Mouse (Mus musculus): ENCODE results near the gene Gal3st1. TPM values are rescaled to one million over a fixed set of nuclear protein-coding genes. Genes with fewer than 3 reads are reported as not detected.

The Gal3st1 gene
- polyA plus RNA-seq, 1 experiment from 2014 or later: 11.1 TPM

- Histone ChIP-seq H3K4me3 (ENCODE audit: low read length) (no peak overlapping the region), H3K4me2 (replicated peaks; ENCODE audit: low read depth, low read length) (no peak overlapping the region), H3K4me1 (ENCODE audit: insufficient read depth, low read length) (peaks cover 14% of the 10 kb centered on the region), H3K27ac (ENCODE audit: low read length) (no peak overlapping the region), H3K9ac (replicated peaks; ENCODE audit: low read length) (no peak overlapping the region), H3K36me3 (ENCODE audit: insufficient read depth, low read length) (0 out of 2 replicates have a peak, but pooled peaks cover 5% of the 10 kb centered on the region), H3K9me3 (ENCODE audit: low read length) (peaks cover 2% of the 10 kb centered on the region; the same call in 1 of the 2 replicates), H3K27me3 (ENCODE audit: insufficient read depth, low read length) (no peaks in the 10 kb centered on the region)
- WGBS: 64% methylated on average over 3 of the region's 3 CpGs
- ATAC-seq (ENCODE audit: low FRiP score, low TSS enrichment): no peak
Observed at GRCm38 (mm10) chr11:3961761-3962160, 21.7 kb upstream of the Gal3st1 start.

GRCm38 (mm10) chr11:3963155-3963554 lies 20.3 kb upstream of the Gal3st1 start:
- H3K9me3 ChIP-seq (ENCODE audit: low read length): peaks cover 2% of the 10 kb centered on the region; the same call in 1 of the 2 replicates
- 89% methylated on average over 10 of the region's 10 CpGs for WGBS
- H3K9ac ChIP-seq (replicated peaks; ENCODE audit: low read length): peak overlapping the region; percentile 84
- peak overlapping the region; percentile 91 for H3K4me3 ChIP-seq (ENCODE audit: low read length)
- no peak for ATAC-seq (ENCODE audit: low FRiP score, low TSS enrichment)
- 0 out of 2 replicates have a peak, but pooled peaks cover 8% of the 10 kb centered on the region for H3K36me3 ChIP-seq (ENCODE audit: insufficient read depth, low read length)
- H3K4me2 ChIP-seq (replicated peaks; ENCODE audit: low read depth, low read length): peak overlapping the region; percentile 80
- no peak overlapping the region for H3K27ac ChIP-seq (ENCODE audit: low read length)
- peaks cover 14% of the 10 kb centered on the region for H3K4me1 ChIP-seq (ENCODE audit: insufficient read depth, low read length)
- H3K27me3 ChIP-seq (ENCODE audit: insufficient read depth, low read length): no peaks in the 10 kb centered on the region

- Histone ChIP-seq H3K27me3 (ENCODE audit: insufficient read depth, low read length) (no peaks in the 10 kb centered on the region), H3K27ac (ENCODE audit: low read length) (peak within 1 kb of the TSS; percentile 56; the same call in 1 of the 2 replicates), H3K9me3 (ENCODE audit: low read length) (peaks cover 2% of the 10 kb centered on the region; the same call in 1 of the 2 replicates), H3K4me2 (replicated peaks; ENCODE audit: low read depth, low read length) (peak within 1 kb of the TSS; percentile 80), H3K36me3 (ENCODE audit: insufficient read depth, low read length) (peaks cover 12% of the 10 kb centered on the region; the same call in 1 of the 2 replicates), H3K9ac (replicated peaks; ENCODE audit: low read length) (peak within 1 kb of the TSS; percentile 84), H3K4me3 (ENCODE audit: low read length) (peak within 1 kb of the TSS; percentile 91), H3K4me1 (ENCODE audit: insufficient read depth, low read length) (peaks cover 14% of the 10 kb centered on the region)
- ATAC-seq (ENCODE audit: low FRiP score, low TSS enrichment): peak; percentile 94
- WGBS: under 1% methylated on average over 31 of the region's 31 CpGs
Observed at GRCm38 (mm10) chr11:3963610-3964415, 19.6 kb upstream of the Gal3st1 start, which contains the start of gene Pes1. TSS of gene Pes1 (plus strand) at chr11:3963975.

- Histone ChIP-seq H3K4me1 (ENCODE audit: insufficient read depth, low read length) (peaks cover 14% of the 10 kb centered on the region), H3K9ac (replicated peaks; ENCODE audit: low read length) (peak overlapping the region; percentile 84), H3K27me3 (ENCODE audit: insufficient read depth, low read length) (no peaks in the 10 kb centered on the region), H3K4me3 (ENCODE audit: low read length) (peak overlapping the region; percentile 91), H3K9me3 (ENCODE audit: low read length) (peaks cover 2% of the 10 kb centered on the region; the same call in 1 of the 2 replicates), H3K27ac (ENCODE audit: low read length) (peak overlapping the region; percentile 56; the same call in 1 of the 2 replicates), H3K4me2 (replicated peaks; ENCODE audit: low read depth, low read length) (peak overlapping the region; percentile 80), H3K36me3 (ENCODE audit: insufficient read depth, low read length) (peaks cover 16% of the 10 kb centered on the region)
- ATAC-seq (ENCODE audit: low FRiP score, low TSS enrichment): 0 out of 2 replicates have a peak, but pooled peaks have one; percentile 13
- 12% methylated on average over 11 of the region's 11 CpGs for WGBS
Observed at GRCm38 (mm10) chr11:3964416-3965172, 18.8 kb upstream of the Gal3st1 start.

- Histone ChIP-seq H3K36me3 (ENCODE audit: insufficient read depth, low read length) (peaks cover 62% of the 10 kb centered on the region), H3K27me3 (ENCODE audit: insufficient read depth, low read length) (no peaks in the 10 kb centered on the region), H3K4me2 (replicated peaks; ENCODE audit: low read depth, low read length) (no peak overlapping the region), H3K27ac (ENCODE audit: low read length) (no peak overlapping the region), H3K4me1 (ENCODE audit: insufficient read depth, low read length) (peaks cover 7% of the 10 kb centered on the region), H3K9ac (replicated peaks; ENCODE audit: low read length) (no peak overlapping the region), H3K4me3 (ENCODE audit: low read length) (no peak overlapping the region), H3K9me3 (ENCODE audit: low read length) (no peaks in the 10 kb centered on the region)
- ATAC-seq (ENCODE audit: low FRiP score, low TSS enrichment): no peak
- WGBS: 77% methylated on average over 3 of the region's 3 CpGs
Observed at GRCm38 (mm10) chr11:3969837-3970236, 13.6 kb upstream of the Gal3st1 start.

- Histone ChIP-seq H3K4me3 (ENCODE audit: low read length) (no peak overlapping the region), H3K9ac (replicated peaks; ENCODE audit: low read length) (no peak overlapping the region), H3K4me1 (ENCODE audit: insufficient read depth, low read length) (peaks cover 1% of the 10 kb centered on the region; the same call in 1 of the 2 replicates), H3K27me3 (ENCODE audit: insufficient read depth, low read length) (no peaks in the 10 kb centered on the region), H3K9me3 (ENCODE audit: low read length) (no peaks in the 10 kb centered on the region), H3K4me2 (replicated peaks; ENCODE audit: low read depth, low read length) (no peak overlapping the region), H3K27ac (ENCODE audit: low read length) (no peak overlapping the region), H3K36me3 (ENCODE audit: insufficient read depth, low read length) (peaks cover 64% of the 10 kb centered on the region)
- 98% methylated on average over 7 of the region's 7 CpGs for WGBS
- no peak for ATAC-seq (ENCODE audit: low FRiP score, low TSS enrichment)
Observed at GRCm38 (mm10) chr11:3970361-3970760, 13.1 kb upstream of the Gal3st1 start.

- no peaks in the 10 kb centered on the region for H3K9me3 ChIP-seq (ENCODE audit: low read length)
Observed at GRCm38 (mm10) chr11:3973081-3973480, 10.4 kb upstream of the Gal3st1 start.

GRCm38 (mm10) chr11:3974311-3974710 lies 9.1 kb upstream of the Gal3st1 start:
- Histone ChIP-seq H3K4me3 (ENCODE audit: low read length) (no peak overlapping the region), H3K4me2 (replicated peaks; ENCODE audit: low read depth, low read length) (no peak overlapping the region), H3K4me1 (ENCODE audit: insufficient read depth, low read length) (no peaks in the 10 kb centered on the region), H3K27ac (ENCODE audit: low read length) (no peak overlapping the region), H3K36me3 (ENCODE audit: insufficient read depth, low read length) (peaks cover 85% of the 10 kb centered on the region), H3K9ac (replicated peaks; ENCODE audit: low read length) (no peak overlapping the region), H3K27me3 (ENCODE audit: insufficient read depth, low read length) (no peaks in the 10 kb centered on the region), H3K9me3 (ENCODE audit: low read length) (no peaks in the 10 kb centered on the region)
- 86% methylated on average over 3 of the region's 3 CpGs for WGBS
- no peak for ATAC-seq (ENCODE audit: low FRiP score, low TSS enrichment)

More at GRCm38 (mm10) chr11:3973081-3973480, 10.4 kb upstream of the Gal3st1 start:
- WGBS: 86% methylated on average over 7 of the region's 7 CpGs
- H3K9ac ChIP-seq (replicated peaks; ENCODE audit: low read length): no peak overlapping the region
- H3K27me3 ChIP-seq (ENCODE audit: insufficient read depth, low read length): no peaks in the 10 kb centered on the region
- H3K4me3 ChIP-seq (ENCODE audit: low read length): no peak overlapping the region
- no peak for ATAC-seq (ENCODE audit: low FRiP score, low TSS enrichment)
- no peak overlapping the region for H3K27ac ChIP-seq (ENCODE audit: low read length)
- H3K4me1 ChIP-seq (ENCODE audit: insufficient read depth, low read length): no peaks in the 10 kb centered on the region
- H3K36me3 ChIP-seq (ENCODE audit: insufficient read depth, low read length): peaks cover 82% of the 10 kb centered on the region
- no peak overlapping the region for H3K4me2 ChIP-seq (replicated peaks; ENCODE audit: low read depth, low read length)

- Histone ChIP-seq H3K36me3 (ENCODE audit: insufficient read depth, low read length) (peaks cover 76% of the 10 kb centered on the region), H3K4me1 (ENCODE audit: insufficient read depth, low read length) (peaks cover 3% of the 10 kb centered on the region; the same call in 1 of the 2 replicates), H3K9ac (replicated peaks; ENCODE audit: low read length) (no peak within 1 kb of the TSS), H3K27me3 (ENCODE audit: insufficient read depth, low read length) (no peaks in the 10 kb centered on the region), H3K4me2 (replicated peaks; ENCODE audit: low read depth, low read length) (no peak within 1 kb of the TSS), H3K4me3 (ENCODE audit: low read length) (no peak within 1 kb of the TSS), H3K9me3 (ENCODE audit: low read length) (no peaks in the 10 kb centered on the region), H3K27ac (ENCODE audit: low read length) (no peak within 1 kb of the TSS)
- no peak for ATAC-seq (ENCODE audit: low FRiP score, low TSS enrichment)
- 89% methylated on average over 6 of the region's 6 CpGs for WGBS
Observed at GRCm38 (mm10) chr11:3976678-3977077, 6.8 kb upstream of the Gal3st1 start, which contains the start of gene 4930556J24Rik. TSS of gene 4930556J24Rik (minus strand) at chr11:3976778.
